Mouse (Mus musculus): ENCODE measurements around the gene Ppil1.
A peak's percentile ranks its signal among the peaks of the same experiment; 100 is the strongest.
"Not testable (repeated sequence)": the region's sequence is repeated elsewhere in the genome, so short reads cannot be mapped to it uniquely, and the experiment has no call there.

The Ppil1 gene

DNA sequence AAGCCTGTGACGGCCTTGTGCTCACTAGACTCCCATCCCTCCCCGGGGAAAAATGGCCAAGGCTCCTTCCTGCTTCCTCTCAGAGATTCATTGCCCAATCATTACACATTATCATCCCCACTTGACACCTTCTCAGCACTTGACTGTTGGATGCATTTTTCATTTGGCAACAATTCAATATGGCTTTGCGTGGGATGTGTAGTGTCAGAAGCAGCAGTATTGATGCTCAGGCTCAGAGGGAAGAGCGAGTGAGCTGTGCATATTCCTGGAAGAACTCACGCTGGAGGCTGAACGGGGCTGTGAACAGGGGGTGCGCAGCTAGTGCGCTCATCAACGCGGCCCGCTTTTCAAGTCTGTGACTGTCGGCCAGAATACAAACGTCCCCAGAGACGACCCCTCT lies 13.0 kb downstream of the Ppil1 start:
- DNase-seq = not testable (repeated sequence)

DNA sequence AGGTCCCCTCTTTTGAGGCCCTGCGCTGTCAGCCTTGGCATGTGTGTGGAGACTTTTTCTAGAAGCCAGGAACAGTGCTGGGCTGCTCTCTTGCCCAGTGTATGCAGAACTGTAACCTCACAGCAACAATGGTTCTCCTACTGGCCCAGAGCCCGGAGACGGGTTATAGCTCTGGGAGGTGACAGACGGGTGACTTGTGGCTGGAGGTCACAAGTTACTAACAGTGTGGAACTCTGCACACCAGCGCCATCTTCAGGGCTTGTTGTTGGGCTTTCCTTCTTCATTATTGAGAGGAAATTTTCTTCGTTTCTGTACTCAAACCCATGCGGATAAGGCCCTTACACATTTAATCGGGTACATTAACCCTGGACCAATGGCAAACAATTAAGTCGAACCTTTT lies 14.5 kb downstream of the Ppil1 start:
- no peak for DNase-seq

DNA sequence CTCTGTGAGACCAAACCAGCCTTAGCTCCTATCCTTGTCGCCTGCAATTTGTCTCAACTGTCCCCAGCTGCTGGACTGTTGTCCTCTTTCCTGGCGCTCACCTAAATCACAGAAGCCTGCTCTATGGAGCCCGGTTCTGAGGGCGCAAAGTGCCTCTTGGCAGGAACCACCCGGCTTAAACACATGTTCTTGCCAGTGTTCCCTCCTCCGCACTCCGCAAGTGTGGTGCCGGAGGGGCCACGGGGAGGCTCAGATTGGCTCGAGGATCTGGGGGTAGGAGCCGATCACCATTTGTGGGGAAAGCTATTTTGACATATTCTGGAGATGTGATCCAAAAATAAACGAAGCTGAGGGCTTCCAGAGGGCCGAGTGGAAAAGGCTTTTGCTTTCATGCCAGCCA lies 16.1 kb downstream of the Ppil1 start:
- DNase-seq = no peak

DNA sequence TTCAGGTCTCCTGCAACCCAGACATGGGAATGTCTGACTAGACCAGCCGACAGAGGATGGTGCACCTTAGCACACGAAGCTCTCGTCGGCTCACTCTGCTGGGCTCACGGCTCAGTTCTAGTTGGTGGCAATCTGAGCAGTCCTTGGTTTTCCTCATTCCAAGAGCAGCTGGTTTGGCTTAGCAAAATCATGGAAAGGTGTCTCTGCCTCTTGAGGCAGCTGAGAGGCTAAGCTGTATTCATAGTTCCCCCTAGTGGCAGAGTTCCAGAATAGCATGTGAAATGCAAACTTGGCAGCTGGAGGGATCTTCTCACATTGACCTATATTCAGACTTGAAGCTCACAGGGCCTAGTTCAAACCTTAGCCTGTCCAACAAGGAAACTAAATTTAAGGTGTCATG lies 17.4 kb downstream of the Ppil1 start:
- DNase-seq = peak; percentile 49

DNA sequence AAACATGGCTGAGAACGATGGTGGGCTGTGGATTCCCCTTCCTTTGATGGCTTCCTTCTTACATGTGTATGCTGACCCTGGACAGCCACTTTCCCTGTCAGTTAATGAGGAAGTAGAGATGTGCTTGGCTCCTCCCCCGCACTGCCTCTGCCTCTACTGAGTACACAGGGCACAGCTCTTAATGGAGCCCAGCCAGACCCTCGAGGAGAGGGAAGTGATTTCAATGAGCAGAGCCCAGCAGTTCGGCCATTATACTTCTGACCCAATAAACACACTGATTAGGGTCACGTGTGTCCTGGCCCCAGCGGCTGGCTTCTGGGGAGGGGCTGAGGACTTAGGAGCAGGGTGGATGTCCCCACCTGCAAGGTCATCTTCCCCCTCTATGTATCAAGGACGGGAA lies 18.3 kb downstream of the Ppil1 start:
- DNase-seq = no peak

DNA sequence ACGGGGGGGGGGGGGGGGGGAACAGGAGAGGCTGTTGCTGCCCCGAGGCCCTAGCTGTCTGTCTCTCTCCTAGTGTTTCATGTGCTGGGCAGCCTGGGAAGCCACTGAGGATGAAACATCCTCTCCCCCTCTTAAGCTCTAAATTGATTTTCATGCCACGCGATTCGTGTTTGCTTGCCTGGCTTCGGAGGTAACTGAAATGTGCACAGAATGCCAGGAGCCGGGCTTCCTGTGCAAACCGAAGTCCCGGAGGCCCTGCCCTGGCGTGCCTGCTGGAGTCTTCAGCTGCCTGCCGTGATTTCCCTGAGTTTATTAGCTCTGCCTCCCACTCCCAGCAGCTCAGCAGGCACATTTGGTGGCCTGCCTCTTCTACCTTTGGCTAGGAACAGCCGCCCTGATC lies 19.1 kb downstream of the Ppil1 start:
- no peak for DNase-seq

DNA sequence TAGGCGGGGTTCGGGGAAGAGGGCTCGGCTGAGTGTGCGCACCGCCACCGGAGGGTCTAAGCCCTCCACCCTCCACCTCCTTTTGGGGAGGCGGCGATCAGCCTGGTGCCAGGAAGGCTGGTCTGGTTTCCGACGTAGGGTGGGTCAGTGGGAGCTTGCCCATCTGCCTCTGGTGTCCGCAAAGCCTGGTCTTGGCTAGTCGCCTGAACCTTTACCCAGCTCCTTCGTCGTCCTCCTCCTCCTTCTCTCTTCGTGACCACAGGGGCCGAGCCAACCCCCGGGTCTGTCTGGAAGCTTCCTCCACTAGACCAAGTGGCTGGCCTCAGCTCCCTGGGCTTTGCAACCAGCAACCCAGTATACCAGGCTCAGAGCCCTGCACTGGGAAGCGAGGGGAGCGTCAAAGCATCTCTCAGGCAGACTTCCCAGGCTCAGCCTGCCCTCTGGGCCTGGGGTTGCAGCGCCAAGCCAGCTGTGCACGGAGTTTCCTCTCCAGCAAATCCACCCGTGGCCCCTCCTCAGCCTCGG lies 25.5 kb downstream of the Ppil1 start:
- DNase-seq = no peak

DNA sequence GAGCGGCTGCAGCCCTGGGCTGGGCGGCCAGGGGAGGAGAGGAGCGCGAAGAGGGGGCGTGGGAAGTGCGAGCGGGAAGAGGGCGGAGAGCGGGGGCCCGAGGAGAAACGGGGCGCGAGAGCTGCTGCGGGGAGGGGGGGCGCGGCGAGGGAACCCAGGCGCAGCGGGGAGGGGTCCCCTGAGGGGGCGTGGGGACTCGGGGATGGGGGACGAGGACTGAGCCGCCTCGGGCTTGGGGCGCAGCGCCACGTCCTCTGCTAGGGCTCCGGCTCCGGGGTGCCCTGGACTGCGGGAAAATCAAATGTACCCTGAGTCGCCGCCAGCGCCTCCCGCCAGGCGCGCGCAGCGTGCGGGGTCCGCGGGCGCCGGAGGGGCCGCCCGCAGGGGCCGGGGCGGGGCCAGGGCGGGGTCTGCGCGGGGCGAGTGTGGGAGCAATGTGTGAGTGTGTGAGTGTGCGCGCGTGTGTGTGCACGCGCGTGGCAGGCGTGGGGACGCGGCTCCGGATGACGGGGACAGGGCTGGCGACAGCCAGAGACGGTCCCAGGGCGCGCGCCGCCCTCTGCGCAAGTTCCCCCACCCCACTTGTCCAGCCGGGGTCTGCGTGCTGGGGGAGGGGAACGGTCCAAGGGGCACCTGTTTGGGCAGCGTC lies 26.1 kb downstream of the Ppil1 start, which contains the start of gene Cpne5:
Gene Cpne5 (minus strand): TSS at position 396 of the 649 bp plus-strand sequence.
- DNase-seq = no peak

DNA sequence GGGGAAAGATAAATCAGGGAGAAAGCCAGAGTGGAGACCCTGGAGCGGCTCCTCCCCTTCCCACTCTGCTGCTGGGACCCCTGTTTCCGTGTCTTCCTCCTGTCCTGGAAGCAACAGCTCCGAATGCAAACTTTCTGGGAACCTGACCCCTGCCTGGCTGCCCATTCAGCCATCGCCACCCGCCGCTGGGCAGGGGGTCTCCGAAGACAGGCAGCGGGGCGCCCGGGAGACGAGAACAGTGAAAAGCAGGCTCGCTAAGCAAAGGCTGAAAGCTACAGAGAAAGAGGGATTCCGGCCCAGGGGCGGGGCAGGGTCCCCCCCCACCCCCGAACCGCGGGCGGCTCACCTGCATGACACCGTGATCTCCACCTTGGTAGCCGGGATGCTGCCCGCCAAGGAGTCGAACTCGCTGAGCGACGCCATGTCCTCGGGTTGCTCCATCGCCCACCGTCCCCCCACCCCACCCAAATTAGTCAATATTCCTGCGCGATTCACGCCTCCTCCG lies 26.7 kb downstream of the Ppil1 start:
- no peak for DNase-seq

DNA sequence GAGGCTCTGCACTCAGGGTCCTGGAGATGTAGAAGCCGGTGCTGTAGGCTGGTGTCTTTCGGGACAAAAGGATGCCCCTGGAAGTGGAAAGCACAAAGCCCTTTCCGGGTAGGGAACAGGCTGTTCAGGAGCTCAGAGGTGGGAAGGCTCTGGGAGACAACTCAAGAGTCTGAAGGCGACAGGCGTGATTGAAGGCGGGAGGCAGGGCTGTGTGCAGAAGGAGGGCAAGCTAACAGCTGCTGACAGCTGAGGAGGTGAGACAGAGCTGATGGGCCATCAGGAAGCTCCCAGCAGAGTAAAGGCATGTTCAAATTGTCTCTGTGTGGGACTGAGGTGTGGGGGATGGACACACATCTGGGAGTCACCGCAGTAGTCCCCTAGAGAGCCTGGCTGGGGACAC lies 27.9 kb downstream of the Ppil1 start:
- no peak for DNase-seq

DNA sequence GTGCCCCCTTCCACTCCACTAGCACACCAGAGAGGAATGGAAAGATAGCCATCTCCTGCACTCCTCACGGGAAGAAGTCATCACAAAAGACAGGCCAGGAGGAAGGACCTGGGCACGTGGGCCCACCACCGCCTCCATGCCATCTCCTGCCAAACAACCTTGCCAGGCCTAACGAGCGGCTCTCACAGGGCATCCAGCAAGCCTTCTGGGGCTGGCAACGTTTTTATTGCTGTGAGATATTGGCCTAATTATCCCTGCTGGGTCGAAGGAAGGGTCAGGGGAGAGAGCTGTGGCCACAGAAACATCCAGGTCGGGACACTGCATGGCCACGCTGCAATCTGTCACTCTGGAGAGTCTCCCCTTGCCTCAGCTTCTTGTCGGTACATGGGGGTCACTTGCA lies 32.9 kb downstream of the Ppil1 start:
- no peak for DNase-seq

DNA sequence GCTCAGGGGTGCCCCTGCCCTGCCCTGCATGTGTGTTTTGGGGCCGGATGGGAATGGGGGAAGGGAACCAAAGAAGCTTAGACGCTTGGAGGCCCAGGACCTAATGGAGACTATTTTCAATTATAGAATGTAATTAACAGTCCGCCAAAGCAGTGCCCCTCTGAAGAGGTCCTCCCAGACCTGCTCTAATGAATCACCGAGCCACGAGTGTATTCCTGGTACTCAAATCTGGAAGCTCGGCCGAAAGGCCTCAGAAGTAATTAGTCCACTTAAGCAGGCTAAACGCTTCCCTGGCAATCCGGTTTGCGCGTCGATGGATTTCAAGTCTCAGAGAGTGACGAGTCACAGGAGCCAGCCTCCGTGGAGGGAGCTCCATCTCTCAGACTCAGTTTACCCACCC lies 43.4 kb downstream of the Ppil1 start:
- DNase-seq = no peak

DNA sequence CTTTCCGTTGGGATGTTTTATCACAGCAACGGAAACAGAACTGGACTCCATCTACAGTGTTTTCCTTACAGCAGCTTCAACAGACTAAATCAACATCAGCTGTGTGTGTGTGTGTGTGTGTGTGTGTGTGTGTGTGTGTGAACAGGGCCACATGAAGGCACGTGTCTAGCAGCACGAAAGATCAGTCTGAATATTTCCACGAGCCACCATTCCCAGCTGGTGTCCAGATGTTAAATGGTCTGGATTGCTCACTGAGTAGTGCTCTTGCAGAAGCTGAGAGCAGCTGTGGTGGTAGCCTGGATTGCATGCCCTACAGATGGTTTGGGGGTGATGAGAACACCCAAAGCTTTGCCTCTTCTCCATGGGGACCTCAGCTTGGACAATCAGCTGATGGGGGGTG lies 46.0 kb downstream of the Ppil1 start:
- DNase-seq = no peak

DNA sequence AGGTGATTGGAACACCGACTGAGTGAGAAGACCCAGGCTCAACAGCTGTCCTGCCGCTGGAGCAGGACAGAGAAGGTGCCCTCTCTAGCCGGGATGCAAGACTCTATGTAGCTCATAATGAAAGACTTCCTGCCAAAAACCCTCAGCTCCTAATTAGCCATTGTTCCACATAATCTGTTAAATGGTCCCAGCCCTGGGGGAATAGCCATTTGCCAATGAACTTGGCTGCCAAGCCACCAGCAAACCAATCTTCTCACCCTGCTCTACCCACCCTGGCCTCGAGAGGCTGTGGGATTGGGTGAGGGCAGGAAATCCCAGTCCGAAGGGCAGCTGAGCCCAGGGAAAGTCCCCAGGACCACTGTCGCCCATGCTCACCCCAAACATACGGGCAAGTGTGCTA lies 47.9 kb downstream of the Ppil1 start:
- no peak for DNase-seq

DNA sequence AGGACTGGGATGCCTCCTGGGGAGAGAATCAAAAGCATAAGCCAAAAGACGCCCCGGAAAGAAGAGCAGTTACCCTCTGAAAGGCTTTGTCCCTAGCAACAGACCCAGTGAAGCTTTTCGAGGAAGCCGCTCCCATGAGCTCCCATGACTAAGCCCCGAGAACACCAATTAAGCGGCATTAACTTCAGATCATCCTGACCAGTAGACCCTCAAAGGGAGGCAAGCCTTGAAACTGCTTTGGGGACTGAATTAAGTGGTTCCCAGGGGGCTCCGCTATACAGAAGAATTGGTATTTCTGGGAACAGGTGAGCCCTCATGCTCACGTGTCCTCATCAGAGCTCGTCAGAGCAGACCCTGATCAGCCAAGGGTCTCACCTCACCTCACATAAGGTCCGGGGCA lies 49.3 kb downstream of the Ppil1 start:
- DNase-seq = no peak

DNA sequence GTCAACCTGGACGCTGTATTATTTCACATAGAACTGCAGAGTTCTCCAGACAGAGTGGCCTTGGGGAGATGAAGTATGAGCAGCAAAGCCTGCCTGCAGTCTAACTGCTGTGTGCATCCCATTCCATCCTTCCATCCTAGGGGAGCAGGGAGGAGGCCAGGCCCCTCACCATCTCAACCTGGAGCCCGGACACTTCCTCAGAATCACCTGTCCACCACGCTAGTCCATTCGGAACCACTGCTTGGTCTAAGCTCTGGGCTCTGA lies 49.9 kb downstream of the Ppil1 start:
- DNase-seq = no peak

DNA sequence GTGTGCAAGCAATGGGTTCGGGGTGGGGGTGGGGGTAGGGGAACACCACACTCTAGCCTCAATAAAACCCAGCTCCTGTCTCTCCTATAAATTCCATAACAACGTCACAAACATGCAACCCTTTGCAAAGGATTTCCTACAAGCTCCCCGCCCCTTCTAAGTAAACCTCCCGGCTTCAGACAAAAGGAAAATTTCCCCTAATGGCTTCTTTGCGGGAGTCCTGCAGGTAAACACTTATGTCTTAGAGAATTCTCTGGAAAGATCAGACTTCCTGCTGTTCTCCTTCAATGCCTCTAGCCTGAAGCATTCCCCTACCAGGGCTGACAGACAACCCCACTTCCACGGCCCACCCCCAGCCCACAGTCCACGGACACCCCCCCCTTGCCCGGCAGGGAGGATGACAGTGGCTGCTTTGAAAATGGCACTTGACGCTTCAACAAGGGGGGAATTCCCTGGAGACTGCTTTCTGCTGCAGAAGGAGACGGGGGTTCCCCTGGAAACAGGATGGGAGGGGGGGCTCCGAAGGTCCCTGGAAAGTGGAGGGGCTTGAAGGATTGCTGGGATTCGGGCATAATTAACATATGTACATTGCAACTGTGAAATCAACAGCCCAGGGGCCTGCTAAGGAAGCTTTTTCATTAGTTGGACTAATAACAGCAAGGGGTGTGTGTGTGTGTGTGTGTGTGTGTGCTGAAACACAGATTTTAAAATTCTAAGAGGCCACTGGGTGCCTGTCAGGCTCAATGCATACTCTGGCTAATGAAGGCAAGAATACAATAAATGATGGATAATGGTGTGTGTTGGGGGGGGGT lies 50.4 kb downstream of the Ppil1 start:
- no peak for DNase-seq

DNA sequence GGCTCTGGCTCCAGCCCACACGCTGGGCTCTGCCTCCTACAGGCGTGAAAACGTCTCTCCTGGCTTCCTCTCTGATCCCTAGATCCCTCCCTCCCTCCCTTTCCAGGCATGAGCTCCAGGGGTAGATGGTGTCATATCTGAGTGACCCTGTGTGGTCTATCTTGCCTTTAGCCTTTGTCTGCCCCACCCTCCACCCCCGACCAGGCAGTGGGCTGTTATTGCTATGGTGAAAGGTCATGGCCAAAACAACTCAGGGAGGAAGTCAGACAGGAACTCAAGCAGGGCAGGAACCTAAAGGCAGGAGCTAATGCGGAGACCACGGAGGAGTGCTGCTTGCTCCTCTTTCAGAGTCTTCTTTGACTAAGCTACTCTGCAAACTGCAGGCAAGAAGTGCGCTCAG lies 52.1 kb downstream of the Ppil1 start:
- no peak for DNase-seq

DNA sequence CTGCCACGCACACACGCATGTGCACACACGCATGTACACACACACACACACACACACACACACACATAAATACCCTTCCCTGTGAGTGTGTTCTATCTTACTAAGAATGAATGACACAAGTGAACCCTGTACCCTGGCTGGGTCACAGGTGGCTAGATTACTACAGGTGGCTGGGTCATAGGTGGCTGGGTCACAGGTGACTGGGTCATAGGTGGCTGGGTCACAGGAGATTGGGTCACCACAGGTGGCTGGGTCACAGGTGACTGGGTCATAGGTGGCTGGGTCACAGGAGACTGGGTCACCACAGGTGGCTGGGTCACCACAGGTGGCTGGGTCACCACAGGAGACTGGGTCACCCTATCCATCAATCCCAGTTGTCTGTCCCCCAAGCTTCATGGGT lies 53.9 kb downstream of the Ppil1 start:
- DNase-seq = no peak

DNA sequence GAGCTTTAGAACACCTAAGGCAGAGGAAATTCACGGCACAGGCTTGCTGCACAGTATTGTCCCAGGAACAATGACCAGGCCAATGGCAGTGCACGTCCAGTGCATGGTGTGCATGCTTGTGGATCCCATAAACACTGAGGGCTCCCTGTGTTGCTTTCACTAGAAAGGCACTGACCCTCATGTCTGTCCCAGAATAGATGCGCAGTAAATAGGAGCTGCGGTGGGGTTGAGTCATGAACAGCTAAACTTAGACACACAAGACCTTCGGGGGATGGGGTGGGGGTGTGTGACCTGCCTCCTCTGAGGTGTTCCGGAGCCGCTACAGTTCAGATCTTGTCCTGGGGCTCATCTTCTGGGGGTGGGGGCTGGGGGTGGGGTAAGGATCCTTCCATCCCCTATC lies 57.9 kb downstream of the Ppil1 start:
- no peak for DNase-seq

DNA sequence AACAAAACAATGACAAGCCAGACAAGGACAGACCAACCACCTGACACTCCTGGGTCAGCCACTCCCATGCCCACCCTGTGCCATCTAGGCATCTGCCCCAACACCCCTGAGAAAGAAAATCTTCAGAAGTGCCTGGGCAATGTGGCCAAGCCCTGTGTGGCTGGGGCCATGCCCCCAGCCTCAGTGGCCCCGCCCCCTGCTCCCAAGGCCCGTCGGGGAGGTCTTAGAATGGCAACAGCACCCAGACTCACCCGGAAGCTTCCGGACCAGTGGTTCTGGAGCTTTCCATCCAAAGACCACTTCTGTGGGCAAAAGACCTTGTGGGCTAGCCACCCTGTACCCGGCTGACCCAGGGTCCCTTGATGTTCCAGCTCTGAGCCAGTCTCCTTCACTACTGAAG lies 61.4 kb downstream of the Ppil1 start:
- no peak for DNase-seq
